Mouse (Mus musculus): ENCODE results near the gene Prkcb. TPM values are rescaled to one million over a fixed set of nuclear protein-coding genes. Genes with fewer than 3 reads are reported as not detected.

Prkcb gene
- polyA plus RNA-seq, 1 experiment from 2014 or later = 2.1 TPM

DNA sequence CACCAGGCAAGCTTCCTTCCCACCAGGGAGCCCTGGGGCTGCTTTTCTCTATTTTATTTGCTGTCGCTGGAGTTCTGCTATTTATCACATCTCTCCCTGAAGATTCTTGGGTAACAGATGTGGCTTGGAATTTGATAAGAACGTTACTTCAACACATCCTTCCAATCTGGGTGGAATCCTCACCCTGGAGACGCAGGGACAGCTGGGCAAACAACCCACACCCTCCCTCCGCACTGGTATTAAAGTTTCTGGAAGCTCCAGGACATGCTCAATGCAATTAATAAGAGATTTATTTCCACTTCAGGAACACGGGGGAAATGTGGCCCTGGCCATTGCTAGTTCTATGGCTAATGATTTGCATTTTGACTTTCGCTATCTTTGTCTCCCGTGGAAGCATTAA is 277.5 kb downstream of the Prkcb start:
- no peak overlapping the region for H3K27ac ChIP-seq
- TF ChIP-seq CTCF (IDR thresholded peaks at IDR 0.05; ENCODE audit: low read depth) = no peak

DNA sequence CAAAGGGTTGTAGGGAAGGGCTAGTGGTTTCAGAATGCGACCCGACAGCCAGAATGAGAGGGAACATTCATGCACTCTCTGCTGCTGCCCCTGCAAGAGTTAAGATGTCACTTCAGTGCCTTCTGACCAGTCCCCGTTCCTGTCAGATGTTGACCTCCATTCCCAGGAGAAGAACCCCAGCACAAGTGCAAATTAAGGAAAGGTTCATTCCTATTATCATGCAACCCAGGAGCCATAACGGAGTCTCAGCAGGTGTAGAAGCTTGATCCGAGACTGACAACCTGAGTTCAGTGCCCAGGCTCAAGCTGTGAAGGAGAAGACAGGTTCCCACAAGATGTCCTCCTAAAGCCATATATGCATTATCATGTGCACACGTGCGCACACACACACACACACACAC is 280.2 kb downstream of the Prkcb start:
- Histone ChIP-seq H3K9me3 (replicated peaks; ENCODE audit: low read length) (no peaks in the 10 kb centered on the region), H3K4me3 (replicated peaks; ENCODE audit: low read depth, low read length) (no peak overlapping the region), H3K4me1 (replicated peaks; ENCODE audit: insufficient read depth, low read length) (no peaks in the 10 kb centered on the region), H3K27me3 (ENCODE audit: insufficient read depth, low read length) (no peaks in the 10 kb centered on the region), H3K9ac (ENCODE audit: low read depth, low read length) (no peak overlapping the region), H3K36me3 (ENCODE audit: insufficient read depth, low read length) (no peaks in the 10 kb centered on the region), H3K27ac (no peak overlapping the region), H3K4me2 (ENCODE audit: low read length) (no peak overlapping the region)
- no peak for DNase-seq (ENCODE audit: low spot score)
- WGBS = 84% methylated on average over 7 of the region's 7 CpGs
- TF ChIP-seq CTCF (IDR thresholded peaks at IDR 0.05; ENCODE audit: low read depth) = no peak
- no peak for ATAC-seq (replicated peaks; ENCODE audit: low FRiP score, low read depth)

More for the DNA sequence above, 277.5 kb downstream of the Prkcb start:
- no peaks in the 10 kb centered on the region for H3K36me3 ChIP-seq (ENCODE audit: insufficient read depth, low read length)
- no peak for DNase-seq (ENCODE audit: low spot score)
- H3K4me1 ChIP-seq (replicated peaks; ENCODE audit: insufficient read depth, low read length) = no peaks in the 10 kb centered on the region
- no peaks in the 10 kb centered on the region for H3K27me3 ChIP-seq (ENCODE audit: insufficient read depth, low read length)
- no peak overlapping the region for H3K9ac ChIP-seq (ENCODE audit: low read depth, low read length)
- no peak overlapping the region for H3K4me3 ChIP-seq (replicated peaks; ENCODE audit: low read depth, low read length)
- H3K4me2 ChIP-seq (ENCODE audit: low read length) = no peak overlapping the region
- no peaks in the 10 kb centered on the region for H3K9me3 ChIP-seq (replicated peaks; ENCODE audit: low read length)
- no peak for ATAC-seq (replicated peaks; ENCODE audit: low FRiP score, low read depth)
- WGBS = 36% methylated on average over 7 of the region's 7 CpGs

DNA sequence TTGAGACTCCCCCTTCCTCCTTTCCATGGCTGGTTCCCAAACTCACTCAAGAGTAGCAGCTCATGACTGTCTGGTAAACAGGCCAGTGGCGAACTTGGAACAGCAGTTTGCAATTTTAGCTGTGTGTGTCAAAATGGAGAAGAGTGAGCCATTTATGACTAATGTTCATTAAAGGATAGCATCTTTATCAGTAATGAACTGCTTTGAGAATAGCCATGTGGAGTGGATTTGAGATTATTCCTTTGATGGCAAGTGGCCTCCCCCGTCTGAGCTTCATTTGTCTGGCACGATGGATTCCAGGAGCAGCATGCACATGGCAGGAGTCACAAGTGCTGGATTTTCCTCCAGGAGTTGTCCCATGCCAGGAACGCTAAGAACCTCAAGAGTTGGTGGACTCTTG is 281.9 kb downstream of the Prkcb start:
- DNase-seq (ENCODE audit: low spot score) = no peak
- Histone ChIP-seq H3K9me3 (replicated peaks; ENCODE audit: low read length) (no peaks in the 10 kb centered on the region), H3K4me3 (replicated peaks; ENCODE audit: low read depth, low read length) (no peak overlapping the region), H3K27ac (no peak overlapping the region), H3K4me2 (ENCODE audit: low read length) (no peak overlapping the region), H3K27me3 (ENCODE audit: insufficient read depth, low read length) (no peaks in the 10 kb centered on the region), H3K36me3 (ENCODE audit: insufficient read depth, low read length) (no peaks in the 10 kb centered on the region), H3K4me1 (replicated peaks; ENCODE audit: insufficient read depth, low read length) (no peaks in the 10 kb centered on the region), H3K9ac (ENCODE audit: low read depth, low read length) (no peak overlapping the region)
- no peak for TF ChIP-seq CTCF (IDR thresholded peaks at IDR 0.05; ENCODE audit: low read depth)
- no peak for ATAC-seq (replicated peaks; ENCODE audit: low FRiP score, low read depth)
- 63% methylated on average over 4 of the region's 4 CpGs for WGBS

DNA sequence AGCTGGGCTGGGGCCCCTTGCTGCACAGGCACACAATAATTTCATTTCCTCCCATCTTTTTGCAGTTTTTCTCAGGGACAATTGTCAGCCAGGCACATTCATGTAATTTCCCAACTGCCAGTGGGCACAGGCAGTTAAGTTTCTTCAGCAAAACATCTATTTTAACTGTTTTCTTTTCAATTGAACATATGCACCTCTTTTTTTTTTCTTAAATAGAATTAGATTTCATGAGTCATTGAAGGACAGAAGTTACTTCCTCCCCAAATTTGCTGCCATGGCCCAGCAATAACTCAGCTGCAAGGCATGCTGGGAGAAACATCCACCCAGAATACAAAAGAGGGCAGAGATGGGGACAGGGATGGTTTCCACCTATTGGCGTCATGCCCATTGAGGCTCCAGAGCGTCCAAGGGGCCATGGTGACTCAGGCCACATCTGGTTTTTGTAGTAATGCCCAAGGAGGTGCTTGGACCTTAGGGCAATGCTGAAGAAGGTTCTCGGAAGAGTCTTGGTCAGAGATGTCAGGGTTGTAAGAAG is 284.6 kb downstream of the Prkcb start:
- H3K36me3 ChIP-seq (ENCODE audit: insufficient read depth, low read length) = no peaks in the 10 kb centered on the region
- no peak overlapping the region for H3K4me2 ChIP-seq (ENCODE audit: low read length)
- WGBS = 78% methylated on average over 3 of the region's 3 CpGs
- ATAC-seq (replicated peaks; ENCODE audit: low FRiP score, low read depth) = no peak
- no peak overlapping the region for H3K4me3 ChIP-seq (replicated peaks; ENCODE audit: low read depth, low read length)
- no peaks in the 10 kb centered on the region for H3K4me1 ChIP-seq (replicated peaks; ENCODE audit: insufficient read depth, low read length)
- no peak overlapping the region for H3K27ac ChIP-seq
- DNase-seq (ENCODE audit: low spot score) = no peak
- H3K9ac ChIP-seq (ENCODE audit: low read depth, low read length) = no peak overlapping the region
- no peak for TF ChIP-seq CTCF (IDR thresholded peaks at IDR 0.05; ENCODE audit: low read depth)
- no peaks in the 10 kb centered on the region for H3K27me3 ChIP-seq (ENCODE audit: insufficient read depth, low read length)
- no peaks in the 10 kb centered on the region for H3K9me3 ChIP-seq (replicated peaks; ENCODE audit: low read length)

- Histone ChIP-seq H3K9ac (ENCODE audit: low read depth, low read length) (no peak overlapping the region), H3K36me3 (ENCODE audit: insufficient read depth, low read length) (no peaks in the 10 kb centered on the region), H3K4me1 (replicated peaks; ENCODE audit: insufficient read depth, low read length) (no peaks in the 10 kb centered on the region), H3K27me3 (ENCODE audit: insufficient read depth, low read length) (no peaks in the 10 kb centered on the region), H3K4me2 (ENCODE audit: low read length) (no peak overlapping the region), H3K27ac (no peak overlapping the region), H3K4me3 (replicated peaks; ENCODE audit: low read depth, low read length) (no peak overlapping the region), H3K9me3 (replicated peaks; ENCODE audit: low read length) (no peaks in the 10 kb centered on the region)
- TF ChIP-seq CTCF (IDR thresholded peaks at IDR 0.05; ENCODE audit: low read depth) = no peak
- DNase-seq (ENCODE audit: low spot score) = no peak
- no peak for ATAC-seq (replicated peaks; ENCODE audit: low FRiP score, low read depth)
- 61% methylated on average over 7 of the region's 7 CpGs for WGBS
These were observed 285.9 kb downstream of the Prkcb start for GRCm38 (mm10) chr7:122574418-122574817.

GRCm38 (mm10) chr7:122575056-122575455 is 286.5 kb downstream of the Prkcb start:
- 77% methylated on average over 5 of the region's 5 CpGs for WGBS
- TF ChIP-seq CTCF (IDR thresholded peaks at IDR 0.05; ENCODE audit: low read depth) = no peak
- no peaks in the 10 kb centered on the region for H3K36me3 ChIP-seq (ENCODE audit: insufficient read depth, low read length)
- no peaks in the 10 kb centered on the region for H3K4me1 ChIP-seq (replicated peaks; ENCODE audit: insufficient read depth, low read length)
- H3K9me3 ChIP-seq (replicated peaks; ENCODE audit: low read length) = no peaks in the 10 kb centered on the region
- H3K4me3 ChIP-seq (replicated peaks; ENCODE audit: low read depth, low read length) = no peak overlapping the region
- no peak overlapping the region for H3K9ac ChIP-seq (ENCODE audit: low read depth, low read length)
- ATAC-seq (replicated peaks; ENCODE audit: low FRiP score, low read depth) (no peak), DNase-seq (ENCODE audit: low spot score) (no peak)
- H3K4me2 ChIP-seq (ENCODE audit: low read length) = no peak overlapping the region
- no peaks in the 10 kb centered on the region for H3K27me3 ChIP-seq (ENCODE audit: insufficient read depth, low read length)
- no peak overlapping the region for H3K27ac ChIP-seq

GRCm38 (mm10) chr7:122575506-122575905 is 287.0 kb downstream of the Prkcb start:
- H3K27ac ChIP-seq = no peak overlapping the region
- no peak overlapping the region for H3K9ac ChIP-seq (ENCODE audit: low read depth, low read length)
- no peak overlapping the region for H3K4me3 ChIP-seq (replicated peaks; ENCODE audit: low read depth, low read length)
- DNase-seq (ENCODE audit: low spot score) = peak; percentile 47
- 27% methylated on average over 8 of the region's 8 CpGs for WGBS
- H3K9me3 ChIP-seq (replicated peaks; ENCODE audit: low read length) = no peaks in the 10 kb centered on the region
- ATAC-seq (replicated peaks; ENCODE audit: low FRiP score, low read depth) = 0 out of 2 replicates have a peak, but pooled peaks have one; percentile 68
- H3K4me1 ChIP-seq (replicated peaks; ENCODE audit: insufficient read depth, low read length) = no peaks in the 10 kb centered on the region
- TF ChIP-seq CTCF (IDR thresholded peaks at IDR 0.05; ENCODE audit: low read depth) = no peak
- H3K36me3 ChIP-seq (ENCODE audit: insufficient read depth, low read length) = no peaks in the 10 kb centered on the region
- no peaks in the 10 kb centered on the region for H3K27me3 ChIP-seq (ENCODE audit: insufficient read depth, low read length)
- H3K4me2 ChIP-seq (ENCODE audit: low read length) = no peak overlapping the region
